Mouse (Mus musculus) neutrophil, adult 59 days (primary cell): ENCODE measurements around the gene Zbtb49. TPM values are rescaled to one million over a fixed set of nuclear protein-coding genes. Genes with fewer than 3 reads are reported as not detected.

Source experiments
- total RNA-seq, 2 experiments: library from RNA; stranded (reverse); gene quantifications; 1 replicate in 1 of 2; 2 replicates in 1 of 2; pipeline ENCODE4 v1.2.4; 2023

Zbtb49 gene
- total RNA-seq: 1 to 10 TPM; 7.5 to 9.0 TPM

DNA sequence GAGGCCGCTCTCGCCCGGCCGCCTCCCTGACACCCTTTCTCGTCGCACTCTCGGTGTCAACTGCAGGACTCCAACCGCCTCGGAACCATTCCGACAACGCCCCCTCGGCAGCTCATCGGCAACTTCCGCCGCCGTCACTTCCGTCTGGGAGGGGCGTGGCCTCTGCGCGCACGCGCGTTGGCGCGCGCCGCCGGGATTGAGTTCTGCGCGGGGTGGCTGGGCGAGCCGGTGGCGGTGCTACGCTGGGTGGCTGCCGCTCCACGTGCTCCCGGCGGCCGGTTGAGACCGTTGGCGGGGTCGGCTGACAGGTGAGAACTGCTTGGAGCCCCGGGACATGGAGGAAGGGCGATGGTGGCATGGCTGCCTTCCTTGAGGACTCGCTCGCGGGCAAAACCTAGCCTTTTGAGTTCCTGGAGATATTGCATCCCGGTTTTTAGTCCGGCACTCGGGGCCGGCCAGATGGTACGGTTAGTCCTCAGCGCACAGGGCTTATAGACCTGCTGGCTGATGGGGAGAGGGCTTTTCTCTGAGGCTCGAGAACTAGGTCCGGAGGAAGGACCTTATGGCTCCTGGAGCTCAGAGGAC, at the start of gene Zbtb49, which contains the start of gene Lyar:
Zbtb49 (minus strand) TSS at position 130 of the 585 bp plus-strand sequence.
Lyar (plus strand) TSS at position 143 of the 585 bp plus-strand sequence.

GRCm38 (mm10) chr5:38260107-38260682, 39.9 kb upstream of the Zbtb49 start, which contains the start of gene Tmem128:
Tmem128 (plus strand) TSS chr5:38260185.

GRCm38 (mm10) chr5:38159634-38160413, 60.4 kb downstream of the Zbtb49 start, which contains the start of gene Nsg1:
Nsg1 (minus strand) TSS chr5:38159907.

Other genes starting within 250 kb of the Zbtb49 start
- 10 to 100 TPM; 26.5 to 28.3 TPM for gene Stx18, start 181.7 kb downstream of the Zbtb49 start, total RNA-seq
- under 1 TPM in 1 of 2 experiments, not detected in 1; 0.29 TPM for gene Nsg1, start 60.5 kb downstream of the Zbtb49 start, total RNA-seq
- 10 to 100 TPM; 14.7 to 18.1 TPM for gene Lyar, start within 50 bp of the Zbtb49 start, total RNA-seq
- 10 to 100 TPM; 37.3 to 40.7 TPM for gene Tmem128, start 39.7 kb upstream of the Zbtb49 start, total RNA-seq
- gene Otop1, start 55.5 kb upstream of the Zbtb49 start, total RNA-seq: not detected
- gene Drd5, start 98.9 kb upstream of the Zbtb49 start, total RNA-seq: not detected